Mouse (Mus musculus): ENCODE results near the gene Tsen2. TPM values are rescaled to one million over a fixed set of nuclear protein-coding genes. Genes with fewer than 3 reads are reported as not detected.

Tsen2 gene
- 6.3 and 6.9 TPM in 2 replicates for polyA plus RNA-seq (2012)

GRCm38 (mm10) chr6:115544442-115544970, at the start of gene Tsen2:
TSS of gene Tsen2 (plus strand) at chr6:115544664.

GRCm38 (mm10) chr6:115592458-115592857, 48.0 kb downstream of the Tsen2 start, which contains the start of gene Mkrn2os:
TSS of gene Mkrn2os (minus strand) at chr6:115592576.

DNA sequence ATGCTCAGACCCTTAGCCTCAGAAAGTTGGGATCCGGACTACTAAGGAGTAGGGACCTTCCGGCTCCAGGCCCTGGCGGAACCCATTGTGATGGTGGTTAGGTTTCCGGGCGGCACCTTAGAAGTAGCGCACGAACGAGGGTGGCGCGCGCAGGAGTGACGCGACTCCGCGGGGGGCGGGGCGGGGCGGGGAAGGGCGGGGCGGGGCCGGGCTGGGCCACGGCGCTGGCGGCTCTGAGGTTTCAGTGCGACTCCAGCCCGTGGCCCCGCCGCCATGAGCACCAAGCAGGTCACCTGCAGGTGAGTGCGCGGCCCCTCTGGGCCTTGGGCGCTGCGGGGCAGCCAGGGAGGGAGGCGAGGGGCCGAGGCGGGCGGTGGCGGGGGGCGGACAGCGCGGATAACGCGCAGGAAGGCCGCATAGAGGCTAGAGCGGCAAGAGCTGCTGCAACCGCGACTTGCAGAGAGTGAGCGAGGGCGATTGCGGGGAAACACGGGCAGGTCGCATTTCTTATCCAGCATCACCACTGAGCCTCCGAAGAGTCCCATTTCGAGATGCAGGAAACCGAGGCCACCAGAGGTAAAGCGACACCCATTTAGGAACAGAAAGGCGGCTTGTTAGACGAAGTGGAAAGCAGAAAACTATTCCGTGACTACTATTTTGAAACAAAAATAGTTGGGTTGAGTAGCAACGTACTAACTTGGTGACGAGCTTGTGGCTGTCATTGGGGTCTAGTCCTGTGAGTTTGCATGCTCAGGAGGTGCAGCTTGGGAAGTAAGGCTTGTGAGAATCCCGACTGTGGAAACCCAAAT, 57.5 kb downstream of the Tsen2 start, which contains the start of gene Mkrn2:
Gene Mkrn2 (plus strand): TSS at position 188 of the 809 bp plus-strand sequence.

Other genes with a start within 250 kb of the Tsen2 start
- gene Pparg, start 183.7 kb upstream of the Tsen2 start, polyA plus RNA-seq (2012) = 0.10 and 0.12 TPM in 2 replicates
- gene Mkrn2os, start 47.9 kb downstream of the Tsen2 start, polyA plus RNA-seq (2012) = not detected in 2 replicates
- 11.6 and 12.3 TPM in 2 replicates for gene Mkrn2, start 57.2 kb downstream of the Tsen2 start, polyA plus RNA-seq (2012)
- gene Raf1, start 132.0 kb downstream of the Tsen2 start, polyA plus RNA-seq (2012) = 26.3 and 28.4 TPM in 2 replicates
- 28.5 and 33.2 TPM in 2 replicates for gene Tmem40, start 217.7 kb downstream of the Tsen2 start, polyA plus RNA-seq (2012)
- 4.6 and 5.8 TPM in 2 replicates for gene Cand2, start 229.9 kb downstream of the Tsen2 start, polyA plus RNA-seq (2012)

Measured in megakaryocyte-erythroid progenitor cell, adult 5 weeks (primary cell).